ENCODE assay signal across 13 mouse cellular contexts in genomic region chr10:117625500-117626296, GRCm38 (mm10). TPM values are rescaled to one million over a fixed set of nuclear protein-coding genes. Genes with fewer than 3 reads are reported as not detected.
DNase-seq lines count a peak whose midpoint lies in the region; ATAC-seq and TF ChIP-seq lines count a peak whose summit lies in the region.
"Had no signal": no experiment of that assay in that cellular context is flagged by ENCODE, and none has a peak within 500 bp of the region (broad histone marks: within the 10 kb centered on the region; RNA-seq: fewer than 3 reads in every experiment).

No protein-coding gene starts in this region.

- H3K36me3 ChIP-seq in kidney, postnatal 0 days (ENCODE audit: insufficient read depth, low read length): no peaks in the 10 kb centered on the region
- no peaks in the 10 kb centered on the region for H3K36me3 ChIP-seq in limb, embryonic 10.5 days
- no peaks in the 10 kb centered on the region for H3K36me3 ChIP-seq in forebrain, embryonic 14.5 days (ENCODE audit: control insufficient read depth, insufficient read depth, low read length)
- H3K36me3 ChIP-seq: hindbrain, embryonic 15.5 days had no signal

- no peaks in the 10 kb centered on the region for H3K9me3 ChIP-seq in kidney, postnatal 0 days (replicated peaks; ENCODE audit: low read length)
- H3K9me3 ChIP-seq in limb, embryonic 10.5 days (replicated peaks): no peaks in the 10 kb centered on the region
- H3K9me3 ChIP-seq in forebrain, embryonic 14.5 days (replicated peaks; ENCODE audit: control insufficient read depth, low read length): no peaks in the 10 kb centered on the region
- H3K9me3 ChIP-seq: hindbrain, embryonic 15.5 days had no signal

- TF ChIP-seq CTCF in kidney, postnatal 0 days (IDR thresholded peaks at IDR 0.05; ENCODE audit: low read depth): no peak

- H3K27me3 ChIP-seq in kidney, postnatal 0 days (ENCODE audit: insufficient read depth, low read length): no peaks in the 10 kb centered on the region
- H3K27me3 ChIP-seq in limb, embryonic 10.5 days (ENCODE audit: low read depth, poor library complexity, severe bottlenecking): peaks cover 35% of the 10 kb centered on the region
- peaks cover 30% of the 10 kb centered on the region for H3K27me3 ChIP-seq in forebrain, embryonic 14.5 days (replicated peaks; ENCODE audit: control insufficient read depth, insufficient read depth, low read length)

- intact Hi-C loops in left cerebral cortex, postnatal 10 days (cut with DNase I): no loop called here

- H3K4me2 ChIP-seq in kidney, postnatal 0 days (ENCODE audit: low read length): no peak overlapping the region
- H3K4me2 ChIP-seq in forebrain, embryonic 14.5 days (ENCODE audit: low read length): no peak overlapping the region
- H3K4me2 ChIP-seq: hindbrain, embryonic 15.5 days had no signal

- 39% methylated on average over 8 of the region's 9 CpGs for WGBS in kidney, postnatal 0 days
- 55% methylated on average over 9 of the region's 9 CpGs for WGBS in limb, embryonic 10.5 days
- WGBS in forebrain, embryonic 14.5 days: 64% methylated on average over 9 of the region's 9 CpGs

- H3K4me3 ChIP-seq in kidney, postnatal 0 days (replicated peaks; ENCODE audit: low read depth, low read length): no peak overlapping the region
- no peak overlapping the region for H3K4me3 ChIP-seq in limb, embryonic 10.5 days
- no peak overlapping the region for H3K4me3 ChIP-seq in forebrain, embryonic 14.5 days (ENCODE audit: low read depth, low read length)
- H3K4me3 ChIP-seq: hindbrain, embryonic 15.5 days had no signal

- H3K4me1 ChIP-seq in kidney, postnatal 0 days (replicated peaks; ENCODE audit: insufficient read depth, low read length): no peaks in the 10 kb centered on the region
- peaks cover 36% of the 10 kb centered on the region for H3K4me1 ChIP-seq in limb, embryonic 10.5 days
- H3K4me1 ChIP-seq in forebrain, embryonic 14.5 days (ENCODE audit: control insufficient read depth, insufficient read depth, low read length): peaks cover 5% of the 10 kb centered on the region

- peak; percentile 70 for DNase-seq in kidney, postnatal 0 days (ENCODE audit: low spot score)
- no peak for DNase-seq in kidney, postnatal 14 days
- peak; percentile 29 for DNase-seq in A20 (ENCODE audit: low read depth, low spot score)
- DNase-seq in T-cell, adult 2 months (ENCODE audit: low spot score): peak; percentile 53
- DNase-seq in limb, embryonic 10.5 days (ENCODE audit: low spot score): no peak
- DNase-seq in forebrain, embryonic 14.5 days (ENCODE audit: low spot score): no peak
- no peak for DNase-seq in left cerebral cortex, postnatal 10 days (ENCODE audit: extremely low spot score in 1 of 2, low spot score in 2 of 2)
- DNase-seq: adrenal gland, adult 8-10 months; cerebellum, adult 8-10 months; kidney, postnatal 10 days; left cerebral cortex, postnatal 4 days had no signal

- no peak overlapping the region for H3K9ac ChIP-seq in kidney, postnatal 0 days (ENCODE audit: low read depth, low read length)
- H3K9ac ChIP-seq in forebrain, embryonic 14.5 days (ENCODE audit: low read length): no peak overlapping the region
- H3K9ac ChIP-seq: hindbrain, embryonic 15.5 days had no signal

- ATAC-seq in kidney, postnatal 0 days (replicated peaks; ENCODE audit: low FRiP score, low read depth): 0 out of 2 replicates have a peak, but pooled peaks have one; percentile 36
- ATAC-seq in megakaryocyte-erythroid progenitor cell, adult 5-6 weeks (replicated peaks; ENCODE audit: low FRiP score, low TSS enrichment, poor library complexity, severe bottlenecking): no peak
- ATAC-seq in forebrain, embryonic 14.5 days: no peak

- no peak overlapping the region for H3K27ac ChIP-seq in kidney, postnatal 0 days
- peak overlapping the region; percentile 61; the same call in 1 of the 2 replicates for H3K27ac ChIP-seq in limb, embryonic 10.5 days
- H3K27ac ChIP-seq in forebrain, embryonic 14.5 days (ENCODE audit: low read depth, low read length): no peak overlapping the region
- H3K27ac ChIP-seq: hindbrain, embryonic 15.5 days had no signal

RNA-seq across cellular contexts. Expression of gene Cpm, which starts 3.6 kb away (rescaled TPM):
- polyA plus RNA-seq in kidney, postnatal 0 days (2015; fragmentation: Nextera tagmentation; extraction: Ambion mirVana): 51.7 and 52.8 TPM in 2 replicates
- 22.5 and 31.5 TPM in 2 replicates for polyA plus RNA-seq in limb, embryonic 10.5 days (2016; fragmentation: Nextera tagmentation; extraction: Ambion mirVana)
- 0.85 and 0.94 TPM in 2 replicates for total RNA-seq in megakaryocyte-erythroid progenitor cell, adult 5-6 weeks (2014; fragmentation: Nextera tagmentation)
- total RNA-seq in megakaryocyte-erythroid progenitor cell, adult 5-6 weeks (2017): not detected in 2 replicates
- polyA plus RNA-seq in forebrain, embryonic 14.5 days (2014; fragmentation: Nextera tagmentation; extraction: Ambion mirVana): 5.1 and 6.1 TPM in 2 replicates
- 1 to 10 TPM; 2.0 to 3.3 TPM for total RNA-seq in left cerebral cortex, postnatal 10 days (2021)

Comparison
In these comparisons a context has a peak if more than half of its experiments do, and no peak if none do; other contexts are left out.
1. DNase-seq: peak in kidney, postnatal 0 days (single experiment), A20 (single experiment) and T-cell, adult 2 months (single experiment); none in kidney, postnatal 14 days (single experiment), limb, embryonic 10.5 days (single experiment), forebrain, embryonic 14.5 days (single experiment) and left cerebral cortex, postnatal 10 days (0 of 2).